8 mouse cellular contexts compared by ENCODE assay signal in the genomic region with DNA sequence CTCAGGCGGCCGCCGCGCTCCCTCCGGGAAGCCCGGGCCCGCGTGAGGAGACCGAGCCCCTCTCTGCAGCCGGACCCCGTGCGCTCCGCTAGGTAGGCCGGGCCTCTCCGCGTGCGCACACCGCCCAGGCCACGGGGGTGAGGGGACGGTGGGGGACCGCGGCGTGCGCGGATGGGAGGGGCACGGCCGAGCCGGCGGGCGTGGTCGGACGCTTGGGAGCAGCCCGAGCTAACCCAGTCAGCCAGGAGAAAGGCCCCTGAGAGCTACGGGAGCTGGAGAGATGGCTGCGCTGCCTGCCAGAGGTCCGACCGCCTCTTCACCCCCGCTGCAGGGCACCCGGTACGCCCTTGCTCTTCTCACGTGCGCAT. TPM values are rescaled to one million over a fixed set of nuclear protein-coding genes. Genes with fewer than 3 reads are reported as not detected.
DNase-seq lines count a peak whose midpoint lies in the region; ATAC-seq and TF ChIP-seq lines count a peak whose summit lies in the region.

No protein-coding gene starts in this region.

- H3K27ac ChIP-seq in heart, embryonic 11.5 days (ENCODE audit: low read depth, low read length), result peak overlapping the region; percentile 93
- H3K27ac ChIP-seq in embryonic facial prominence, embryonic 11.5 days (replicated peaks; ENCODE audit: low read depth, low read length), result peak overlapping the region; percentile 66
- H3K27ac ChIP-seq in hindbrain, embryonic 13.5 days, result peak overlapping the region; percentile 89
- peak overlapping the region; percentile 99 for H3K27ac ChIP-seq in liver, embryonic 15.5 days (replicated peaks)
- H3K27ac ChIP-seq in olfactory bulb, adult 2 months (ENCODE audit: insufficient read depth, low read depth, low read length), result no peak overlapping the region

- H3K9ac ChIP-seq in heart, embryonic 11.5 days (ENCODE audit: low read depth, low read length), result peak overlapping the region; percentile 94
- peak overlapping the region; percentile 90 for H3K9ac ChIP-seq in embryonic facial prominence, embryonic 11.5 days (replicated peaks; ENCODE audit: low read length)
- peak overlapping the region; percentile 97 for H3K9ac ChIP-seq in hindbrain, embryonic 13.5 days
- peak overlapping the region; percentile 84 for H3K9ac ChIP-seq in liver, embryonic 15.5 days

- no peak for TF ChIP-seq CTCF in olfactory bulb, adult 2 months (IDR thresholded peaks at IDR 0.05; ENCODE audit: insufficient read depth, low read depth, low read length)

- H3K36me3 ChIP-seq in heart, embryonic 11.5 days (ENCODE audit: control insufficient read depth, insufficient read depth, low read length), result peaks cover 21% of the 10 kb centered on the region
- H3K36me3 ChIP-seq in embryonic facial prominence, embryonic 11.5 days (replicated peaks; ENCODE audit: control insufficient read depth, insufficient read depth, low read depth, low read length), result peaks cover 6% of the 10 kb centered on the region
- peaks cover 33% of the 10 kb centered on the region for H3K36me3 ChIP-seq in hindbrain, embryonic 13.5 days
- H3K36me3 ChIP-seq in liver, embryonic 15.5 days (replicated peaks), result peaks cover 39% of the 10 kb centered on the region

- H3K4me1 ChIP-seq in heart, embryonic 11.5 days (ENCODE audit: control insufficient read depth, insufficient read depth, low read length), result peaks cover 7% of the 10 kb centered on the region
- peaks cover 5% of the 10 kb centered on the region; the same call in 1 of the 2 replicates for H3K4me1 ChIP-seq in embryonic facial prominence, embryonic 11.5 days (ENCODE audit: control insufficient read depth, insufficient read depth, low read length)
- H3K4me1 ChIP-seq in hindbrain, embryonic 13.5 days (replicated peaks), result peaks cover 18% of the 10 kb centered on the region
- peaks cover 41% of the 10 kb centered on the region for H3K4me1 ChIP-seq in liver, embryonic 15.5 days (replicated peaks)
- H3K4me1 ChIP-seq in olfactory bulb, adult 2 months (ENCODE audit: control insufficient read depth, insufficient read depth, low read length), result peaks cover 15% of the 10 kb centered on the region

- TF ChIP-seq POLR2A in olfactory bulb, adult 2 months (IDR thresholded peaks at IDR 0.05; ENCODE audit: insufficient read depth, low read depth, low read length), result no peak

- ATAC-seq in heart, embryonic 11.5 days (replicated peaks; ENCODE audit: insufficient number of reproducible peaks, low FRiP score, low TSS enrichment), result peak; percentile 92
- peak; percentile 80 for ATAC-seq in embryonic facial prominence, embryonic 11.5 days (replicated peaks; ENCODE audit: insufficient number of reproducible peaks, low FRiP score, low TSS enrichment, low read depth)
- peak; percentile 89 for ATAC-seq in hindbrain, embryonic 13.5 days (ENCODE audit: low FRiP score)
- ATAC-seq in liver, embryonic 15.5 days (ENCODE audit: insufficient read depth), result peak; percentile 95

- H3K4me2 ChIP-seq in heart, embryonic 11.5 days, result peak overlapping the region; percentile 70
- peak overlapping the region; percentile 78 for H3K4me2 ChIP-seq in embryonic facial prominence, embryonic 11.5 days (ENCODE audit: low read depth, low read length)
- peak overlapping the region; percentile 86 for H3K4me2 ChIP-seq in hindbrain, embryonic 13.5 days
- peak overlapping the region; percentile 85 for H3K4me2 ChIP-seq in liver, embryonic 15.5 days

- no peaks in the 10 kb centered on the region for H3K27me3 ChIP-seq in heart, embryonic 11.5 days (ENCODE audit: control insufficient read depth, insufficient read depth, low read length)
- H3K27me3 ChIP-seq in embryonic facial prominence, embryonic 11.5 days (ENCODE audit: control insufficient read depth, insufficient read depth, low read length), result no peaks in the 10 kb centered on the region
- 0 out of 2 replicates have a peak, but pooled peaks cover 5% of the 10 kb centered on the region for H3K27me3 ChIP-seq in hindbrain, embryonic 13.5 days
- peaks cover 19% of the 10 kb centered on the region for H3K27me3 ChIP-seq in liver, embryonic 15.5 days

- H3K9me3 ChIP-seq in heart, embryonic 11.5 days (replicated peaks; ENCODE audit: control insufficient read depth, low read length), result no peaks in the 10 kb centered on the region
- H3K9me3 ChIP-seq in embryonic facial prominence, embryonic 11.5 days (replicated peaks; ENCODE audit: control insufficient read depth, low read length), result no peaks in the 10 kb centered on the region
- H3K9me3 ChIP-seq in hindbrain, embryonic 13.5 days, result no peaks in the 10 kb centered on the region
- H3K9me3 ChIP-seq in liver, embryonic 15.5 days (replicated peaks), result no peaks in the 10 kb centered on the region

- H3K4me3 ChIP-seq in heart, embryonic 11.5 days (ENCODE audit: low read depth, low read length), result peak overlapping the region; percentile 91
- peak overlapping the region; percentile 94 for H3K4me3 ChIP-seq in embryonic facial prominence, embryonic 11.5 days (ENCODE audit: low read depth, low read length)
- H3K4me3 ChIP-seq in hindbrain, embryonic 13.5 days, result peak overlapping the region; percentile 99
- H3K4me3 ChIP-seq in liver, embryonic 15.5 days (replicated peaks), result peak overlapping the region; percentile 83
- peak overlapping the region; percentile 79 for H3K4me3 ChIP-seq in olfactory bulb, adult 2 months (ENCODE audit: insufficient read depth, low read depth, low read length)

- under 1% methylated on average over 40 of the region's 42 CpGs for WGBS in heart, embryonic 11.5 days (ENCODE audit: insufficient replicate concordance)
- WGBS in embryonic facial prominence, embryonic 11.5 days, result under 1% methylated on average over 42 of the region's 42 CpGs
- WGBS in hindbrain, embryonic 13.5 days, result 0% methylated on average over 40 of the region's 42 CpGs
- 0% methylated on average over 42 of the region's 42 CpGs for WGBS in liver, embryonic 15.5 days (ENCODE audit: insufficient replicate concordance)
- under 1% methylated on average over 42 of the region's 42 CpGs for WGBS in olfactory bulb, adult 2 months

- DNase-seq in heart, adult 9 months (ENCODE audit: low spot score in 2 of 2), result no peak
- peak; percentile 78 for DNase-seq in ES-CJ7 (ENCODE audit: low read depth, low spot score)
- peak; percentile 64 for DNase-seq in embryonic facial prominence, embryonic 11.5 days (ENCODE audit: low spot score)
- no peak for DNase-seq in right cerebral cortex, adult 2 months (ENCODE audit: low spot score in 2 of 2)

RNA-seq across cellular contexts. Expression of a gene that starts 0.4 kb away (rescaled TPM):
- polyA plus RNA-seq in heart, embryonic 11.5 days (2014; fragmentation: Nextera tagmentation; extraction: Ambion mirVana), result 114 and 118 TPM in 2 replicates
- polyA plus RNA-seq in embryonic facial prominence, embryonic 11.5 days (2014; fragmentation: Nextera tagmentation; extraction: Ambion mirVana), result 155 and 158 TPM in 2 replicates
- 118 and 120 TPM in 2 replicates for polyA plus RNA-seq in hindbrain, embryonic 13.5 days (2015; fragmentation: Nextera tagmentation; extraction: Ambion mirVana)
- polyA plus RNA-seq in liver, embryonic 15.5 days (2015; fragmentation: Nextera tagmentation; extraction: Ambion mirVana), result 64.0 and 64.7 TPM in 2 replicates
- polyA plus RNA-seq in olfactory bulb, adult 2 months (2012; ENCODE audit: insufficient read depth, insufficient read length, low replicate concordance, missing spikeins), result not detected in 2 replicates

RNA-seq across cellular contexts. Expression of a gene that starts 20.0 kb away (rescaled TPM):
- 161 and 169 TPM in 2 replicates for polyA plus RNA-seq in heart, embryonic 11.5 days (2014; fragmentation: Nextera tagmentation; extraction: Ambion mirVana)
- polyA plus RNA-seq in embryonic facial prominence, embryonic 11.5 days (2014; fragmentation: Nextera tagmentation; extraction: Ambion mirVana), result 46.6 and 56.5 TPM in 2 replicates
- polyA plus RNA-seq in hindbrain, embryonic 13.5 days (2015; fragmentation: Nextera tagmentation; extraction: Ambion mirVana), result 20.6 and 22.1 TPM in 2 replicates
- 315 and 352 TPM in 2 replicates for polyA plus RNA-seq in liver, embryonic 15.5 days (2015; fragmentation: Nextera tagmentation; extraction: Ambion mirVana)
- polyA plus RNA-seq in olfactory bulb, adult 2 months (2012; ENCODE audit: insufficient read depth, insufficient read length, low replicate concordance, missing spikeins), result not detected in 2 replicates

RNA-seq across cellular contexts. Expression of a gene that starts 22.8 kb away (rescaled TPM):
- 0.17 and 0.19 TPM in 2 replicates for polyA plus RNA-seq in heart, embryonic 11.5 days (2014; fragmentation: Nextera tagmentation; extraction: Ambion mirVana)
- 0.94 and 1.4 TPM in 2 replicates for polyA plus RNA-seq in embryonic facial prominence, embryonic 11.5 days (2014; fragmentation: Nextera tagmentation; extraction: Ambion mirVana)
- polyA plus RNA-seq in hindbrain, embryonic 13.5 days (2015; fragmentation: Nextera tagmentation; extraction: Ambion mirVana), result 0.79 and 0.87 TPM in 2 replicates
- 0.03 TPM in 1 of 2 replicates, not detected in the other for polyA plus RNA-seq in liver, embryonic 15.5 days (2015; fragmentation: Nextera tagmentation; extraction: Ambion mirVana)
- not detected in 2 replicates for polyA plus RNA-seq in olfactory bulb, adult 2 months (2012; ENCODE audit: insufficient read depth, insufficient read length, low replicate concordance, missing spikeins)

Comparison
In these comparisons a context has a peak if more than half of its experiments do, and no peak if none do; other contexts are left out.
1. DNase-seq: peak in ES-CJ7 (single experiment) and embryonic facial prominence, embryonic 11.5 days (single experiment); none in heart, adult 9 months (0 of 2) and right cerebral cortex, adult 2 months (0 of 2).
2. RNA of a gene that starts 0.4 kb away (polyA plus RNA-seq): 155 to 158 TPM in embryonic facial prominence, embryonic 11.5 days, 118 to 120 TPM in hindbrain, embryonic 13.5 days, 114 to 118 TPM in heart, embryonic 11.5 days and 64.0 to 64.7 TPM in liver, embryonic 15.5 days; not detected in olfactory bulb, adult 2 months; every median in the first group is over 10 times any median in the second.
3. Peak in every context shown above with its lines, with median percentiles within 50 percentile points of each other: ATAC-seq, H3K4me2 ChIP-seq, H3K4me3 ChIP-seq and H3K9ac ChIP-seq.